Mouse (Mus musculus): ENCODE measurements around the gene Sox8.

The Sox8 gene

GRCm38 (mm10) chr17:25555666-25556629 lies 14.5 kb downstream of the Sox8 start:
- 11% methylated on average over 29 of the region's 29 CpGs for WGBS

- 62% methylated on average over 3 of the region's 3 CpGs for WGBS
Measured at GRCm38 (mm10) chr17:25555159-25555558, 15.3 kb downstream of the Sox8 start.

DNA sequence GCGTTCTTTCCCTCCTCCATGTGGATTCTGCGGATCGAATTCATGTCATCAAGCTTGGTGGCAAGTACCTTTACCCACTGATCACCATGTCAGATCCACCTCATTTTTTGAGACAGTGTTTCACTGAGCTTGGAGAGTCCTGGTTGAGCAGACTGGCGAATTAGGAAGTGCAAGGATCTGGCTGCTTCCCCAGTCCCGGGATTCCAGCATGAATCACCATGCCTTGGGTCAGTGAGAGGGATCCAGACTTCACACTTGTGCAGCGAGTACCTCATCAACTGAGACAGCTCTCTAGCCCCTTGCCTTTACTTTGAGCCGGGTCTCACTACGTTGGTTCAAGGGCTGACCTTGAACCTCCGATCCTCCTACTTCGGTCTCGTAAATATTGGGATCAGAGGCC lies 19.2 kb downstream of the Sox8 start:
- WGBS, result 89% methylated on average over 11 of the region's 11 CpGs

DNA sequence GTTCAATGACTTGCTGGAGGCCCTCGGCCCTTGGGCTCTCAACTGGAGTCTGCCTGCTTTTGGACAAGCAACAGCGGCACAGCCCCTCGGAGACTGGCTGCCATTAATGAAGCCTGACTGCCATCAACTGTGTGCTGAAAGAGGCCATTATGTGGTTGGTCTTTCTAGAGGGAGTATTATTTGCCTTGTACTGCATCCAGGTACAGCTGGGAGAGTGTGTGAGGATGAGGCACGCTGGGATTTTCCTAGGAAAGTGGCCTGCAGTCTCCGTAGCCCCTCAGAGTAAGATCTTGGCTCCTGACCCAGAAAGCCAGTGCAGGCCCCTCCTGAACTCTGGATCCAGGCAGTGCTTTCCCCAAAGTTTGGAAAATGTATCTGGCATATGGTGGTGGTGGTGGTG lies 20.5 kb downstream of the Sox8 start:
- WGBS, result 79% methylated on average over 5 of the region's 5 CpGs

GRCm38 (mm10) chr17:25547026-25547425 lies 23.5 kb downstream of the Sox8 start:
- WGBS, result 49% methylated on average over 3 of the region's 3 CpGs

DNA sequence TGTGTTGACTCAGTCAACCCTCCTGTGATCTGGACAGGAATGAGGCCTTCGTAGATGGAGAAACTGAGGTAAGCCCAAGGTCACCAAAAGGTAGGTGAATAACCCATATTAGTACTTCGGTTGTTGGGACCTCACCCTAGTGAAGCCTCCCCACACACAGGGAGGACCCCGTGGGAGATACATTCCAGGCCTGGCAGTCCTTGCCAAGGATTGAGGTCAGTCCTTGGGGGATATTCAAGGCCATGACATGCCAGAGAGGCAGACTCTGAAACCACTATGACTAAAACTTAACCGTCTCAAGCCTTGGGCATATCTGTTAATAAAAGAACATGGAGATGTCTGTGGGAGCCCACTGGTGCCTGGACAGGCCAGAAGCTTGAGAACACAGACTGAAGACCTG lies 28.7 kb downstream of the Sox8 start:
- 92% methylated on average over 4 of the region's 4 CpGs for WGBS

DNA sequence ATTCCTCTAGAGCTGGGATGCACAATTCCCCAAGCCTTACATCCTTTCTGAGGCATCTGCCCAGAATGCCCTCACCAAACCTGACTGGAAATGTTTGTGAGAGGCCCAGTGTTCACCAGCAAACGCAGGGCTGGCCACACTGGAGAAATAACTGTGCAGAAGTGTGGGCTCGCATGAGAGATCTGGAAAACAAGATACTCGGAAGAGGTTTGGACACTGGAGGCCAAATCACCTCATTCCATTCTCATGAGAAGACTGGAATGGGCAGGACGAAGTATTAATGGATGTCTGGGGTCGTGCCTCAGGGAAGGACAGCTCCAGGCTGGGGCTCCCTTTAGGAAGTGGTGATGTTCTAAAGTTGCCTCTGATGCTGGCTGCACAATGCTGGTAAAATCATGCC lies 29.8 kb downstream of the Sox8 start:
- 84% methylated on average over 5 of the region's 5 CpGs for WGBS

DNA sequence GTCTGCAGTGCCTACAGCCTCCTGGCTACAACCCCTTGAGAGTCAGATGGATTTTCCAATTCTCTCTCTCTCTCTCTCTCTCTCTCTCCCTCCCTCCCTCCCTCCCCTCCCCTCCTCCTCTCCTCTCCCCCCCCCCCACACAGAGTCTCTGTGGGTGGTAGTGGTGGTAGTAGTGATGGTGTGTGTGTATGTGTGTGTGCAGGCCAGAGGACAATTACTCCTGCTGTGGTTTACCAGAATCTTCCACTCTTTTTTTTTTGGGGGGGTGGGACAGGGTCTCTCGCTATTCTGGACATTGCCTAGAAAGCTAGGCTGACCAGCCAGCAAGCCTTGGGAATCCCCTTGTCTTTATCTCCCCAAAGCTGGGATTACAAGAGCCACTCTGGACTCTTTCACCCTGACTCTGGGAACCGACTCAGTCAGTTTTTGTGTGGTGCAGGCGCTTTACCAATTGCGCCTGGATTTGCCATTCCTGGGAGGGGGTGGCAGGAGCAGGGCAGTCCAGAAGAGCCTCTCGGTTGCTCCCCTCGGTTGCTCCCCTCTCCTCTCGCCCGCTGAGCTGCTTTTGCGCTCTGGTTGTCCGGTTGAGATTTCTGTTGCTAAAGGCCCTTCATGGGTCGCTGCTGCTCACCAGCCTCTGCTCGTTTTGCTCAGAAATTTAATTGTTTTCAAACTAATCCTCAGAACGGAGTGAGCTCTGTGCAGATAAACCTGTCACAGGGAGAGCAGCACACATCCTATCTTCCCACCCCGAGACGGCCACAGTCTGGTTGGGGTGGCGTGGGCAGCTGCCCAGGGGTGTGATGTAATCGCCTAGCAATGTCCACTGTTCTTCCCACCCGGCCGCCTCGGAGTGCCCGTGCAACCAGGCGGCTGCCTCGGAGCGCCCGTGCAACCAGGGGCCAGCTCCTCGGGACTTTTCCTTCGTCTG lies 31.3 kb downstream of the Sox8 start:
- WGBS, result 31% methylated on average over 27 of the region's 27 CpGs

GRCm38 (mm10) chr17:25530357-25531022 lies 40.0 kb downstream of the Sox8 start:
- 65% methylated on average over 8 of the region's 8 CpGs for WGBS

DNA sequence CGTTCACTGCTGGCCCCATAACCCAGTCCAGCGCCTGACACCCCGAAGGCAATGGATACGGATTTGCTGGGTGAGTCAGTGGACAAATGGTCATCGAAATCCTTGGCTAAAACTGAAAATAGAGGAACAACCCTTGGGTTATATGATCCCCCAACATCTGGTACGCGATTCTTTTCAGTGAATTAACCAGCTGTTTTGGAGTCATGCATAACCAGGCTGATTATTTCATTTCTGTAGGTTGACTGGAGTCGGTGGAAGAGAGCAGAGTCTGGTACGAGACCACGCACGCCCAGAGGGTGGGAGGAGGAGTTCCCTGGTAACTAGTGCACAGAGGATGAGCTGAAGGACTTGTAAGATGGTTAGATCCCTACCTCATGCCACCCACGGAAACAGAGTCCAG lies 48.4 kb downstream of the Sox8 start:
- 88% methylated on average over 12 of the region's 12 CpGs for WGBS

GRCm38 (mm10) chr17:25520492-25520891 lies 50.0 kb downstream of the Sox8 start:
- WGBS, result 47% methylated on average over 9 of the region's 9 CpGs

DNA sequence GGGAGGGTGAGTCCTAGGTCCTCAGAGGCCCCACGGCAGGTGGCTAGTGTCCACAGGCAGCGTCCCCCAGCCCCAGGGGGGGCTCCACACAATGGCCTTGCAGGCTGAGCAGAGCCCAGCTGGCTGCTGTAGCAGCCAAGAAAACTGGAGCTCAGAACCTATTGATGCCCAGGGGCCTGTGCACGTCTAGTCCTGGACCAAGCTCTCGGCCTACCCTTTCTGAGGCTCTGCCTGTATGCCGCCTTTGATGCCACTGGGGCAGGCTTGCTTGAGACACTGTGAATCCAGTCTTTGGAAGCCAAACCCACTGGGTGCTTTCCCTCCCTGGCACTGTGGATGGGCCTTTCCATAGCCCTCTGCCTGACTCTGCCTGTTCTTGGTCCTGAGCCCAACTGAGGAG lies 51.0 kb downstream of the Sox8 start:
- 56% methylated on average over 5 of the region's 5 CpGs for WGBS

DNA sequence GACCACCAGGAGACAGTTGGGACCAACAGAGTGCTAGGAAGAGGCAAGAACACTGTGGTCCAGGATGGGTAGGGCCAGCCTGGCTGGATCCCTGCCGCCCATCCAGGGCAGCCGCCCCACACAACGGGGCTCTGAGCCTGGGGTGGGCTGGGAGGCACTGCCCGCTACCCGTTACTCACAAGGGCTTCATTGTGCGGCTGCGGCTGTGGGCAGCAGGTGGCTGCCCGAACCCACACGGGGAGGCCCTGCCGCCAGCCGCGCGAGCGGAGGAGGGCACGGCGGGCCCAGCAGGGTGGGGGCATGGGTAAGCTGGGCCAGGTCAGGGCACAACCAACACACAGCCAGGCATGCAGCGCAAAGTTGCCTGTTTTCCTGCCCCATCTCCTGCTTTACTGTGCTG lies 52.3 kb downstream of the Sox8 start:
- 54% methylated on average over 17 of the region's 17 CpGs for WGBS

- WGBS, result 55% methylated on average over 5 of the region's 5 CpGs
Measured at GRCm38 (mm10) chr17:25516315-25516714, 54.2 kb downstream of the Sox8 start.
